Mouse (Mus musculus): ENCODE measurements at regions not wholly inside any gene's neighbourhood (a gene's known extent, or its start where the extent isn't known, plus 50 kb on each side); places are given as distances from the start of the nearest gene placed in this dataset.

DNA sequence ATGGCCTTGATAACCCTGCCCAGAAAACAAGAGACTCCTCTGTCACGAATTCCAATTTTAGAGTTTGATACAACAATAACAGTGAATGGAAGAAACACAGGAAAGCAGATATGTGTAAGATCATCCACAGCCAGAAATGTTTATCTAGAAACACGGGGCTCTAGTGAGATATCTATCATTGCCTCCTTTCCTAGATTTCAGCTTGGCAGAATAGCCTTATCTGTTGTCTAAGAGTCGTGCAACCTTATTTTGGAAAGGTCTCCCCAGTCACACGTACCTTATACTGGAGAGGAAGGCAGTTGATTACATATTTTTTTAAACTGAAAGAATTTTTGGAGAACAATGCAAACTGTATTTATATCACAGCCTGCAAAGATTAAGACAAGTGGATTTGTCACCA, 61.6 kb downstream of the Gm10295 start:
- no peak for DNase-seq (ENCODE audit: inconsistent age in 2 of 2, low spot score in 1 of 2)

DNA sequence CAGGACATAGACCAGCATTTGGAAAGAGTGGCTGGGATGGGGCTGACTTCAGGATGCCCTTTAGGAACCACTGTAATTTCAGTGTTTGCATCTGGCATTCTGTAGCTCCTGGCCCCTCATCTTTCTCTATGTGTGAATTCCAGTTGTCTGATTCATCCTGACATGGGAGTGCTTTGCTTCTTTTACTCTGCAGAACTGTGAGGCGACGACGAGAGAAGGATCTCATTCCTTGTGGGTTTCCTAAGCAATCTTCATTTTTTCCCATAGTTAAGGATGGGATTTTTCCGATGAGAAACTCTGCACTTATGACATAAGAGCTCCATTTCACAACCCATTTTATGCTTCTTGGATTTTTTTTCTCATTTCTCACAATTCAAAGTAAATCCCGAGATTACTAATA, 62.0 kb downstream of the Gm10295 start:
- no peak for DNase-seq (ENCODE audit: inconsistent age in 2 of 2, low spot score in 1 of 2)

DNA sequence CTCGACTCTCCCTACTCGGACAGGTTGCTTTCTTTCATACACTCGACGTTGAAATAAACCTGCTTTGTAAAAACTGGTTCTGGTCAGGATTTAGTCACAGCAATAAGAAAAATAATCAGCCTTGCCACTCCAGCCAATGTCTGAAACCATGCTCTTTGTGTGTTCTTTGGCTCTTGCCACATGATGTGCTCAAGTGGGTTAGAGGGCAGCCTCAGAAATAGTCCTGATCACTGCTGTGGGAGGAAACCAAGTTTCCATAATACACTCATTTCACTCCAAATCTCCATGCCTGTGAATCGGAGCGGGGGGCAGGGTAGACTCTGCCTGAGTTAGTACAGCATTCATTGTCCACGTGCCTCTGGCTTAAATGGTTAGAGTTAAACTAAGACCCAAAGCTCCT, 63.8 kb downstream of the Gm10295 start:
- no peak for DNase-seq (ENCODE audit: inconsistent age in 2 of 2, low spot score in 1 of 2)

DNA sequence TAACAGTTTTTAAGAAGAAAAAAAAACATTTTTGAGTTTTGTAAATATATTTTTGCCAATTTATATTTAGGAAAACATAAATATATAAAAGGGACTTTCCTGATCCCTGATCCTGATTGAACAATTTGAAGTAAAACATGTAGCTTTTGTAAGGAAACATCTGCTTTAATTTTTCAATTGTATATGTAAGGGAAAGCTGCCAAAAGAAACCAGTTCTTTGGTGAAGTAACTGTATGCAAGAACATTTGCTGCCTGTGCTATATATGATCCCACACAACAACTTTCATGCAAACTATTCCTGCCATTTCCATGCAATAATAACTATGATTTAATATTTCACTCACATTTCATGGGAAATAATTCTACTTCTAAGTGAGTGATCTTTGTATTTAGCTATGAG, 67.0 kb downstream of the Gm10295 start:
- no peak for DNase-seq (ENCODE audit: inconsistent age in 2 of 2, low spot score in 1 of 2)

DNA sequence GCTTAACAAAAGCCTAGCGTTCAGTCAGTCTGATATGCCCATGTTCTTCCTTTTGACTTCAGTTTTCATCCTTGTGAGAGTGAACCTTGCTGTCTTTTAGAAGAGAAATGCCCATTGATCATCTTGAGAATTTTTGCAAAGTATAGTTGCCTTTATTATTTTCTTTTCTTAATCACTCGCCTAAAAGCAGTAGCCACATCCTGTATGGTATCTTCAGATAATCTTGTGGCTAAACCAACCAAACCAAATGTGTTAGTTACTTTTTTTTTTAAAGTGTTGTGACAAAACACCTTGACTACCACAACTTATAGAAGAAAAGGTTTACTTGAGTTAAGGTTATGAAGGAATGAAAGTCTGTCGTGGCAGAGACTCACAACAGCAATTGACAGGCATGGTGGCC, 67.9 kb downstream of the Gm10295 start:
- no peak for DNase-seq (ENCODE audit: inconsistent age in 2 of 2, low spot score in 1 of 2)

DNA sequence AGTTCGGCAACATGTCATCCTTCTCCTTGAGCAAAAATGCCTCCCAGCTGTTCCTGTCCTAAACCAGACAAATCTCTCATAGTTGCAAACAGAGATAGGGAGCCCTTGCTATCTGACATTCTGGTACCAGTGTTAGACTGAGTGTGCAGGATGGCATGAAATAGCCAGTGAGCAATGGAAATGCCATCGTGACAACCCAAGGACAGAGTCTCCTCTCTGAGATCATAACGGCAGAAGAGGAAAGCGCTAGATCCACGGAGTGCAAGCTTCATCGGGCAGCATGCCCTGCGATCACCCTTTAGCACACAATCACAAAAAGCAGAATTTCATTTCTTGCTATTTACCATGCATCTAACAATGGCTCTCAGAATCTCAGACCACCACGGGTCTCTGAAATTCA, 85.2 kb downstream of the Gm10295 start:
- peak; percentile 48 to 75 for DNase-seq (ENCODE audit: inconsistent age in 2 of 2, low spot score in 1 of 2)

DNA sequence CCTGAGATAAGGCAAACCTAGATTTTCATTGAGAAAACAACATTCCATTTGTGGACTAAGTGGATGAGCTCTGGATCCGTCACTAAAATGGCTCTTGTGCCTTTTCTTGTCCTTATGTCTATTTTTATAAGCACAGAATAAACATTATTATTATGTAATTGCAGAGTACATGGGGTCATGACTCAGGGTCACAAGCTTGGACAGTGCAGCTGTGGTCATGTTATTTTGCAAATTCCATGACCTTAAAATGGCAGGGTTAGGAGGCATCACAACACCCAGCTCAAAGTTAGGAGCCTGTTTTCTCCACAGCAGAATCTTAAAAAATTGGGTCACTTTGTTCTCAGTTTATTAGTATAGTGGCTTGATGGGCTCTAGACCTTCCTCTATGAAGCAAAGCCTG, 87.2 kb downstream of the Gm10295 start:
- peak; percentile 25 to 49 for DNase-seq (ENCODE audit: inconsistent age in 2 of 2, low spot score in 1 of 2)

DNA sequence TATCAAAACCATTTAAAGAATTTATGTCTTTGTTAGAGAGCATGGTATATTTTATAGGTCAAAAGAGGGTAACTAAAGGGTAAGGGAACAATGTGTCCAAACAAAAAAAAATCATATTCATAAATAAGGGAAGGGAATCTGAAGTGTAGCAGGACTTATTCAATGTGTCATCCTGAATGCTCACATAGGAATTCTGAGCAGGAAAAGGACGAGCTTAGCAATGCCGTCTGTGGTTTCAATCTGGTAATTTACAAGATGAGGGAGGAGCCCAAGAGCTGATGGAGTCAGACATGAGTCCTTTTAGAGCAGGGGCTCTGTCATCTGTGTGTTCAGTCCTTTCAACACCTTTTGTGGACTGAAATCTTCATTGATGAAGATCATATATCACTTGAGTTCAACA, 101.6 kb downstream of the Gm10295 start:
- no peak for DNase-seq (ENCODE audit: inconsistent age in 2 of 2, low spot score in 1 of 2)

DNA sequence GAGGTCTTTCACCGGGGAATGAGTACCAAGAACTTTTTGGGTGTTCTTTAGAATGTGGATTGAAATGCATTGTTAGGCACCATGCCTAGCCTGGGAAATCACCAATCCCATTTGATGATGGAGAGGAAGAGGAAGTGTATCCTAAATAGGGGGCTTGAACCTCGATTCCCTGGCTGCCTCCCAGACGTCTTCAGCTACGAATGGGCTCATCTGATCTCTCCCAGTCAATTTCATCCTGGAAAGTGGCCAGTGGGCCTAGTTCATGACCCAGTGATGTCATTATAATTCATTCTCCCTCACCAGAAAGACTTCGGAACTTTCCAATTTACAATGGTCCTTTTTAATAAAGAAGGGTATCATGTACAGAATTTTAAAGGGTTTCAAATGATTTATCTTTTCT, 102.1 kb downstream of the Gm10295 start:
- DNase-seq (ENCODE audit: inconsistent age in 2 of 2, low spot score in 1 of 2): peak in 1 of 2 experiments; percentile 48

DNA sequence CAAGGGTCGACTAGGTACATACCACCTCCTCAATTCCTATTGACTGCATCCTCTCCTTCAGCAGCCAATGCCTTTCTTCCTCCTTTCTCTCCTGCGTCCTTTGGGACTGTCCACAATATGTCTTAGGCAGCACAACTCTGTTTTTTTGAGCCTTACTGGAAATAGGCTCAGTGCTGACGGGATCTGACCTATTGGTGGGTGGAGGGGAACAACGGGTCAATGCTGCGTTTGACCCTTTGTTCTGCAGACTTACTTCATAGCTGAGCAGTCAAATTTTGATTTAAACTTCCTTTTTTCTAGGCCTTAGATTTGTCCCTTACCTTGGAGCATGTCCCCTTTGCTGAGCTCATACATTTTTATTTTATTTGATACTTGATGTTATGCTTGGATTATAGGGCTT, 103.4 kb downstream of the Gm10295 start:
- peak in 1 of 2 experiments; percentile 29 for DNase-seq (ENCODE audit: inconsistent age in 2 of 2, low spot score in 1 of 2)

DNA sequence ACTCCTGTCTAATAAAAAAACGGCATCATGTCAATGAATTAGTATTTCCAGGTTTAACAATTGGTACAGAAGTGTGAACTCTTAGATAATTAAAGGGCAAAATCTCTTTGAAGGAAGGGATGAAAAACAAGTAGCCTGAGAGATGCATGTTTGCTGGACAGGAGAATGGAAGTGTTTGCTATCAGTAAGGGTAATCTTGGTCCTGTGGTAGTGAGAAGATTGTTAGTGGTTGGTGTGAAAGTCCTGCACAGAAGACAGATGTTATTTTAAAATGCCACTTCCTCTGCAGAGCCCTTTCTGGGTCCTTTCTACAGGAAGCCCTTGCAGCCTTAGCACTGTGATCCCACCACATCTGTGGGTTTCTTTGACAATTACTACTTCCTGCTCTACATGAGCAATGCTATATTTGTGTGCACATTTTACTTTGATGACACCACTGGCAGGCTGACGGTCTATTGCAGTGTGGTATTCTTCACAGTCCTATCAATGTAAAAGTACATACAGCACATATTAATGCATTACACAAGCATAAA, 108.8 kb downstream of the Gm10295 start:
- no peak for DNase-seq (ENCODE audit: inconsistent age in 2 of 2, low spot score in 1 of 2)

DNA sequence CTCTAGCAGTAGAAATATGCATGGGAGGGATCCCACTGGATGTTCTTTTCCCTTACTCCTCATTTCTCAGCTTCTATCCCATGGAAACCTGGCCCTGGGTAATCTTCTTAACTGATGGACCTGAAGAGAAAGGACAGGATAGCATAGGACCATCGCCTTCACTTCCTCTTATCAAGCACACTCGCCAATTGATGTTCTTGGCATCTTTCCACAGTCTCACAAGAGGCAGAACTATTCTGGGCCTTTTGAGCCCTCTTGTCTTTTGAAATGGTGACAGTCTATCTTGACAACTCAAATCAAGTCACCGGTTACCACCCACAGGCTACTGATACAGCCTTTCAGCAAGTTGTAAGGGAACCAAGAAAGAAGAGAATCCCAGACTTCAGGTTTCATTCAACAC, 112.1 kb downstream of the Gm10295 start:
- no peak for DNase-seq (ENCODE audit: inconsistent age in 2 of 2, low spot score in 1 of 2)

DNA sequence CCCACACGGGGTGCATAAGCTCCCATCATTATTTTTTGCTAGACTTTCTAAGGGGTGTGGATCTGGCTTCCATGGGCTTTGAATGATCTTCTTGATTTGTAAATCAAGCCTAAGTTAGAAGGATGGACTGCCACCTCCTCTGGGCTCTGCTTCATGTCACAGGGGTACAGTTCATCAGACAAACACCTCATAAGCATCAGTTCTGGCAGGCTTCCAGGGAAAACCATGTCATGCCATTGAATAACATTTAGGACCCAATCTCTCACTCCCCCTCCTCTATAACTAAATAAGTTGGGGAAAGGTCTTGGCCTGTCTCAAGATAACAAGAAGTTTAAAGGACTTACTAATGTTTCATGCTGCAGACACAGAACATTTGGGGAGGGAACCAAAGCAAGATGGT, 115.0 kb downstream of the Gm10295 start:
- no peak for DNase-seq (ENCODE audit: inconsistent age in 2 of 2, low spot score in 1 of 2)

DNA sequence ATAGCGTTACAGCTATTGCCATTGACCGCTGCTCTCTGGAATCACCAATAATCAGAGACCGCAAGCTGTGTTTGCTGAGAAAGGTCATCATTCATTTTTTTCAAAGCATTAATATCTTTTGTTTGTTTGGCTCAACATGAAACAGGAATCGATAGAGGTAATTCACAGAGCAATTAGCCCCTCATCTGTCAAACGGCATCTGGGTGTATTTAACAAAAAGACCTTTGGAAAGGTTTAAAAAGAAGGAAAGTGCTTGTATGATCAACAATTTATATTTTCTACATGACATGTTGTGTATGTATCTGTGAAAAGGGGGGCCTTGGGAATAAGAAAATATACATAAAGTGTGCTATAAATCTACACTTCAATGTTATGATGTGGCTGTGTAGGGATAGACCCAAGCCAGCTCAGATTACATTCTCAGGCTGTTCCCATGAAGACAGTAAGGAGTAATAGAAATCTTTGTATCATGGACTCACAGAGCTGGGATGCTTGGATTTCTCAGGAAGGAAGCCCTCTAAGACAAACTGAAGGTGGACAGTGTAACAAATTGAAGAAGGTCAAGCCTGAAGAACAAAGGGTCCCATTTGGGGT, 117.0 kb downstream of the Gm10295 start:
- peak in 1 of 2 experiments; percentile 46 for DNase-seq (ENCODE audit: inconsistent age in 2 of 2, low spot score in 1 of 2)

DNA sequence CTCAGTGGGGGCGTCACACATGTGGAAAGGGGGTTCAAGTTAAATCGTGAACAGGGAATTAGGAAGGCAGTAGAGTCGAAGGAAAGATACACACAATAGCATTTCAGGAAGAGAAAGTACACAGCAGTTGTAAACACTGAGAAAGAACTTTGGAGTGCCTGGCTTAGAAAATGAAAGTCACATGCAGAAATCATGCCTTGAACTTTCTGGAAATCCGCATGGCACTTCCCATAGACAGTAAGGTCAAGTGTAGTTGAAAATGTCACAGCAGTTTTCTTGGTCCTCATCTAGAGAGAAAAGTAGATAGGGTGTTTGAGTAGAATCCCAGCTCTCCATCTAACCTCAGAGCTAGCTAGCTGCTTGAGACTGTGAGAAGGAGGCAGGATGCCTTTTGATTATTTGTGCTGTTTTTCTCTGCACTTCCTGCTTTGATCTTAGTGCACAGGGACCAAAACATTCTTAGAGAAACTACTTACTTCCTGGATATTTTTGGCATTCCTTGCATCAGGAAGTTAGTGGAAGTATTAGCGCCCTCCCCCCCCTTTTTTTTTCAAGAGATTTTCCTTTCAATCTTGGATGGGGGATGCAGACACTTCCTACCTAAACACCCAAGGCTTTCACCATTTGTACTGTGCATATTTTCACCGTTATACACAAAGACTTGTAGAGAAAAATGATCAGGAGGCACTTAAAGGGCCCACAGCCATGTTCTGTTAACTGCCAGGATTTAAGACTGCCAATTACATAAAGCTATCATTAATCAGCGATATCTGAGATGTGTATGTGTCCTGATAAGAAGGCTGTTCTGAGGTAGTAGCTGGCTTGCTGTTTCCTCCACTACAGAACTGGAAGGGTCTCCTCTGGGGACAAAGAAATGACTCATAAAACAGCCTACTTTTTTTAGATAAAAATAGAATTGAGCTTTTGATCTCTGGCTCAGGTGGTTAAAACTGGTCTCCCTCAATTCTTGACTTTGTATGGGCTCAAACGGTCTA, 118.2 kb downstream of the Gm10295 start:
- DNase-seq (ENCODE audit: inconsistent age in 2 of 2, low spot score in 1 of 2): peak in 1 of 2 experiments; percentile 58

DNA sequence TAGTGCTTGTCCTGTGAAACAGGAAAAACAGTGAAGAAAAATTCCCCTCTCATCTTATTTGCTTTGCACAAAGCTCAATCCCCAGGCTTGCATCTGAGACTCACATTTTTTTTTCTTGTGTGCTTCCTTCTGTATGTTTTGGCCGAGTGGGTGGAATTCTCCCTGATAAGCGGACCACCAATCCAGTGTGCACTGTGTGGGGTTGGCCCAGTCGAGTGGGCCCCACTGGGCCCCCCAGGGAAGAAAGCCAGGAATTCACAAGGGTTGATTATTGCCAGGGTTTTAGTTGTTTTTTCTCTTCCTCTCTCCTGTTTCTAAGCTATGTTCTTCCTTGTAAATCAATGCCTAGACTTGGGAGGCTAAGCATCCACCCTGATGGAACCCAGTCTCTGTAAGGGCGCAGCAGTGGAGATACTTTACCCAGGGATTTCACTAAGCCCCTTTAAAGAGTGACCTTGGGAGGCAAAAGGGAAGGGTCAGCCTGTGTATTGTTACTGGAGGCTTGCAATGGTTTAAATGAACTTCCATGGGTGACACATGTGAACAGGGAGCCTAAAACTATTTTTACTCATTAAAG, 120.3 kb downstream of the Gm10295 start:
- DNase-seq (ENCODE audit: inconsistent age in 2 of 2, low spot score in 1 of 2): no peak

DNA sequence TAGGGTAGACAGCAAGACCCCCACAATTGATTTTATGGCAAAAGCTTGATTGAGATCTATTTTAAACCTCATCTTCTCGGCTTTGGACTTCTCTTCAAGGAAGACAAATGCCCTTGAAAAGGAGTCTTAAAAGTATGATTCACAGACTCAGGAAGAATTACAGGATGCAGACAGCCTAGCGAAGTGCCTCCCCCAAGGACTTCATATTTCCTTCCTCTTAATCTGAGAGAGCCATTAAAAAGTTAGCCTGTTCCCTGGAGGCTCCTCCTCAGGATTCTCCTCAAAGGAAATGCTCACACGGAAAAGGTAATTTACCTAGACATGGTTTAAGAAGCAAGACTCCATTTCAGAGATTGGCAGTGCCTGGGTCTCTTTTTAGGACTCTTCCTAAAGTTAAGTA, 122.1 kb downstream of the Gm10295 start:
- no peak for DNase-seq (ENCODE audit: inconsistent age in 2 of 2, low spot score in 1 of 2)

DNA sequence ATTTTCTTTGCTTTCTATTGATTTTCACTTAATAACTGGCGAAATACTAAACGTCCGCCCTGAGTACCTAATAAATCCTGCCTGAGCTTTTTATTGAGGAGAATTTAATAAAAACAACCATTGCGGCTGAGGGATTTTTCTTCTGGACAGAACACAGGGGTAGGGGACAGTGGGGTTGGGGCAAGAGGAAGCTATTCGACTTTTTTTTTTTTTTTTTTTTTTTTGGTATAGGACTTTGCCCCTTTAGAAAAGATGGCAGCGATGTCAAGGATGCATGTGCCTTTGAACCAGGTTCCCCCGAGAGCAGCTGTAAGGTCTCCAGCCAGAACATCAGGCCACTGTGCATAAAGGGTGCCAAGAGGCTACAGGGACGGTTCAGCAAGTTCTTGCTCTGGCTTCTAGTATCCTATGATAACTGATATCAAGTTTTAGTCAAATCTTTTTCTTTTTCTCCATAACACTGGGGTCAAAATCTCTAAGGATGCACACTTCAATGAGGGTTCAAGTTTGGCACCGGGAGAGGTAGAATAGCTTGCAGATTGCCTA, 126.9 kb downstream of the Gm10295 start:
- DNase-seq (ENCODE audit: inconsistent age in 2 of 2, low spot score in 1 of 2): no peak

DNA sequence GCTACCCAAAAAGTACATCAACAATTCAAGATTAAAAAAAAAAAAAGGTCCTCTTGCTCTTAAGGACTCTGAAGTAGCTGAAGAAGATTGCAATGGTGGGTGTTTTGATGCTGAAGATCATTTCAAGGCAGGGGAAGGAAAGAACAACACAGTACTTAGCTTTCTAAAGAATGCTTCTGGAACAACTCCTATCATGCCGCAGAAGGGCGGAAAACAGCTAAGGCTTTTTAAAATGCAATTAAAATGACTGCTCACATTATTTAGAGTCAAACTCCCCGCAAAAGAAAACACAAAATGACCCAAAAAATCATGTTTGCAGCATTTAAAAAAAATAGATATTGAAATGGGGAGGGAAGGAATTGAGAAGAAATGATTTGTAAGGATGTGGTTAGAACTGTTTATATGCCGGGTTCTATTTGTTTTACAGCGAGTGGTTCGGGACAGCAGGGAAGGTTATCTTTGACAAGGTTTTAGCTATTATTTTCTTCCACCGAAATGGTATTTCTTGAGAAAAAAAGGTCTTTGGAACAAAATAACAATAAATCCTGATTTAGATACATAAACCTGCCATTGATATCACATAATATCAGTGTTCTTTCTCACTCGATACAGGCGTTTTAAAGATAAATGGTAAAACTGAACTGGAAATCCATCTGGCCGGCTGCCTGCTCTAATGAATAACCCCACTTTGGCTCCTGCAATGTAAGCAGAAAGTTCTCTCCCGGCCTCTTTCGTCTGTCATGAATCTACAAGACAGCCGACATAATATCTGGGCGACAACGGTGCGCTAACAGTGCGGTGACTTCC, 127.6 kb downstream of the Gm10295 start:
- DNase-seq (ENCODE audit: inconsistent age in 2 of 2, low spot score in 1 of 2): peak in 1 of 2 experiments; percentile 47

DNA sequence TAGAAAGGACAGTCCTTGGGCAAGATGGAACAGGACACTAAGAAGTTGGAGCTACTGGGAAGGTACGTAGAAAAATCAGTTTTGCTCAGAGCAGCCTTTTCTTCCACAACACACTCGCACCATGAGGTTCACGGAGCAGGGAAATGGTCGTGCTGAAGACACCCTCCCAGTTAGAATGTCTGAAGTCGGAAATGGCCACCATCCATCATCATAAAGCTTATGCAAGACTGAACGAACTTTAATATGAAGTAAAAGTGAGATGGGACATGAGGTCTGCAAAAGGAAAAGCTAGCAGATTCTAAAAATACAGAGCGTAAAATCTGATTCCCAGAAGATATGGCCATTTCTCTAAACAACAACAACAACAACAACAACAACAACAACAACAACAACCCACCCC, 133.9 kb downstream of the Gm10295 start:
- no peak for DNase-seq (ENCODE audit: inconsistent age in 2 of 2, low spot score in 1 of 2)

DNA sequence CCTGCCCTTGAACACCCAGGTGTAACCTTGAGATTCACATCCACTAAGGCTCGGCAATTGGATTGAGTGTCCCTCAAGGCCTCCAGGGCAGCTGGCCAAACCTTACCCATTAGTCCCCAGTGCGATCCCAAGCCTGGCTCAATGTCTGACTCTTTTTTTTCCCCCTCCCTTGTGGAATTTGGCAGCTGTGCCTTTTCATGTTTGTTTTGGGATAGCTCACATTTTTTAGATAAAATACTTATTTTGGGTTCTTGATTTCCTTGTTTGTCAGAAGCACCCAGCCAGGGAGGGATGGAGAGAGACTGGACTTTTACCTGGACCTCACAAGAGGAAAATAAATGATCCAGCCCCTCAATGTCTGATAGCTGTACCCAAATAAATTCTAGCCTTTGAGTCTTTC, 134.5 kb downstream of the Gm10295 start:
- DNase-seq (ENCODE audit: inconsistent age in 2 of 2, low spot score in 1 of 2): peak; percentile 47 to 79
